Mouse (Mus musculus) myocyte (in vitro differentiated cells): ENCODE measurements around the gene Gpc1.

Source experiments
- E2F4 ChIP-seq: IDR thresholded peaks from one replicate; pipeline ENCODE4 v1.6.1; 2011; ENCODE audit warnings: mild to moderate bottlenecking, control low read depth, moderate library complexity; ENCODE audit not compliant: insufficient read depth
- MAX ChIP-seq: IDR thresholded peaks from one replicate; pipeline ENCODE4 v1.6.1; 2011; ENCODE audit warnings: low read depth, mild to moderate bottlenecking, control low read depth
- MYOD1 ChIP-seq, 3 experiments: IDR thresholded peaks; one replicate each; pipeline ENCODE4 v1.6.1; 2011; ENCODE audit warnings: control low read depth in 2 of 3, low read depth in 2 of 3, mild to moderate bottlenecking in 2 of 3, moderate library complexity in 1 of 3; ENCODE audit not compliant: insufficient read length in 2 of 3, control insufficient read depth in 1 of 3
- MYOG ChIP-seq, 3 experiments: IDR thresholded peaks; one replicate each; pipeline ENCODE4 v1.6.1; 2011; ENCODE audit warnings: control low read depth in 2 of 3, low read depth in 2 of 3, mild to moderate bottlenecking in 2 of 3; ENCODE audit not compliant: insufficient read length in 2 of 3, control insufficient read depth in 1 of 3, insufficient read depth in 1 of 3
- POLR2A ChIP-seq: IDR thresholded peaks from one replicate; pipeline ENCODE4 v1.6.1; 2011; ENCODE audit warnings: low read depth, mild to moderate bottlenecking, control low read depth, moderate library complexity; ENCODE audit not compliant: insufficient read length
- POLR2AphosphoS2 ChIP-seq: IDR thresholded peaks from one replicate; pipeline ENCODE4 v1.6.1; 2011; ENCODE audit warnings: low read depth, control low read depth; ENCODE audit not compliant: insufficient read length
- SRF ChIP-seq: IDR thresholded peaks from one replicate; pipeline ENCODE4 v1.6.1; 2011; ENCODE audit warnings: low read depth; ENCODE audit not compliant: control insufficient read depth, insufficient read length
- TCF12 ChIP-seq: IDR thresholded peaks from one replicate; pipeline ENCODE4 v1.6.1; 2011; ENCODE audit warnings: mild to moderate bottlenecking, control low read depth; ENCODE audit not compliant: poor library complexity, insufficient read depth, severe bottlenecking
- TCF3 ChIP-seq: IDR thresholded peaks from one replicate; pipeline ENCODE4 v1.6.1; 2011; ENCODE audit warnings: low read depth, control low read depth; ENCODE audit not compliant: insufficient read length
- USF1 ChIP-seq: IDR thresholded peaks from one replicate; pipeline ENCODE4 v1.6.1; 2011; ENCODE audit warnings: low read depth, mild to moderate bottlenecking, control low read depth, moderate library complexity

- TF ChIP-seq MYOG (IDR thresholded peaks at IDR 0.05; ENCODE audit: control insufficient read depth in 1 of 3, insufficient read depth in 1 of 3, insufficient read length in 2 of 3, low read depth in 2 of 3) (no peak), POLR2A (peak; percentile 52), USF1 (no peak), POLR2AphosphoS2 (no peak), MAX (no peak), E2F4 (no peak), SRF (no peak), TCF12 (no peak), TCF3 (no peak), MYOD1 (IDR thresholded peaks at IDR 0.05; ENCODE audit: control insufficient read depth in 1 of 3, insufficient read length in 2 of 3, low read depth in 2 of 3) (no peak)
These were observed 71.3 kb downstream of the Gpc1 start, which contains the start of gene Ankmy1 for GRCm38 (mm10) chr1:92902786-92903185.
